Mouse (Mus musculus): ENCODE data around the gene Ppp1r12b.

GRCm38 (mm10) chr1:134784481-134784880 is 171.3 kb downstream of the Ppp1r12b start:
- TF ChIP-seq POLR2A (IDR thresholded peaks at IDR 0.05; ENCODE audit: borderline replicate concordance, control insufficient read depth, low read depth, low read length) (no peak), CTCF (IDR thresholded peaks at IDR 0.05; ENCODE audit: control insufficient read depth, insufficient read depth, low read length) (no peak)

All from bone marrow, adult 2 months (tissue).